Mouse (Mus musculus) NIH3T3 (cell line): ENCODE data around the gene Rragd.

Source experiments
- DNase-seq: peaks from one replicate; pipeline ENCODE4 v3.0.0-alpha.2; 2012; ENCODE audit warnings: low read depth

The Rragd gene

DNA sequence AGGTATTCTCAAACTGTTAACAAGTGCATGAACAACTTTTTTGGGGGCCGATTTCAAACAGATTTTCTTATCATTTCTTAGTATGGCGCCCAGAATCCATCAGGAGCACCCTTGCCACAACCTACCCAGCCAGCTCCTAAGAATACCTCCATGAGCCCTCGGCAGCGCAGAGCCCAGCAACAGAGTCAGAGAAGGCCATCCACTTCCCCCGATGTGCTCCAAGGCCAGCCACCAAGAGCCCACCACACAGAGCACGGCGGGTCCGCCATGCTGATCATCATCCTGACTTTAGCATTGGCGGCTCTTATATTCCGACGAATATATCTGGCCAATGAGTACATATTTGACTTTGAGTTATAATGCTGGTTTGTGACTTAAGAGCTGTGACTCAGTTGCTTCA is 66.8 kb downstream of the Rragd start:
- no peak for DNase-seq

DNA sequence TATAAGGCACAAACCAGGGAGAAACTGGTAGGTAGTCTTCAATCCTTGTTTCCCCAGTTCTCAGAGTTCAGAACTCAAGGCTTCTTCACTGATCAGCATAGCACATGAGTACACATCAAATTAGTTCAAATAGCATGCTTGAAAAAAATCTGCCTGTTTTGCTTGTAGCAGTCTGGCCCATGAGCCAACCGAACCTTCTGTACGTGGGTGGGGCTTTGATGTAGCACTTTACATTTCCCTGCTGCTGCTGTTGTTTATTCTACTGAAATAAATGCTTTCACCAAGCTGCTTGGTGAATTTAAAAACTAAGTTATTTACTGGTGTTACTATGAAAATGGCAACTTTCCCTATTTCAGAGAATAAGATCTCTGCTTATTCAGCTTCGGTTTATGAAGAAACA is 69.2 kb downstream of the Rragd start:
- DNase-seq: no peak

DNA sequence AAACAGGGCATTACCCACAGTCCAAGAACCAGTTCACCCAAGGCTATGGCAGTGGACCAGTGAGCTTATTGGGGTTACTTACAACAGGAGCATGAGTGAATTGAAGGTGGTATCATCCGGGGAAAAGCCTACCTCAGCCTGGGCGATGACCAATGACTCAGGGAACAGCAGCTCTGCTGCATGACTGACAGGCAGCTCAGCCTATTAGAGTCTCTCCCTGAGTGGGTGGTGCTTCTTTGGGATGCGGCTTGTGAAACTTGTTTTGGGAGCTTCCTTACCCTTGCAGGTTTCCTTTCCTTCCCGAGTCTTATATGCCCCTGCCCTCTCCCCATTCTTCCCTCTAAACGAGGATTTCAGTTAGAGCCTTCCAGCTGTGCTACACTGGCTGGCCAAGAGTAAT is 69.8 kb downstream of the Rragd start:
- DNase-seq: no peak

DNA sequence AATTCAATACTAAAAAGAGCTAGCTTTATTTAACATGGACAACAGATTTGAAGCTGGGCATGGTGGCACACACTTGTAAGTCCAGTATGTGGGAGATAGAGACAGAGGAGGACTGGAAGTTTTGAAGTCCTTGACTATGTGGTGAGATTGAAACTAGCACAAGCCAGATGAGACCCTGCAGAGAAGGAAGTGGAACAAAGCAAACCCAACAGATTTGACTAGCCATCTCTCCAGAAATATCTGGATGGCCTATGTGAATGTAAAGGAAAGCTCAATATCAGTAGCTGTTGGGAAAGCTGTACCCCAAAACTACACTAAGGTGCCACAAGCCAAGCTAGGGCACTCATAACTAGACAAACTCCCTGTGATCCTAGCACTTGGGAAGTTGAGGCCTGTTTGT is 71.6 kb downstream of the Rragd start:
- no peak for DNase-seq

DNA sequence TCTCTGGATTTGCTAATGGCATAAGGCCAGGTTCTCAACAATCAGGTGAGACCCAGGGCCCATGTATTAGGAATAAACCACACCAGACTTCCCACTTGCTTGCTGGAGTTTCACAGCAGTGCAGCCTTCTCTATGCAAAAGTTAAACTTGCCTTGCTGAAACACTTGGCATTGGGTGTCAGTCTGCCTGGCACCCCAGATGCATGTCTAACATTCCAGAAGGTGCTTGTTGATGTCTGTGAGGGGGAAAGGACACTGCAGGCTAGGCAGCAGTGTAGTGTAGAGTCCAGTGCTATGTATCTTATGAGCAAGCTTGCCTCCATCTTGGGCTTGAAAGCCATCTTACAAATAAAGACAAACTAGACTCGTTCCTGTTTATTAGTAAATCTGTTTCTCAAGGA is 73.5 kb downstream of the Rragd start:
- no peak for DNase-seq

DNA sequence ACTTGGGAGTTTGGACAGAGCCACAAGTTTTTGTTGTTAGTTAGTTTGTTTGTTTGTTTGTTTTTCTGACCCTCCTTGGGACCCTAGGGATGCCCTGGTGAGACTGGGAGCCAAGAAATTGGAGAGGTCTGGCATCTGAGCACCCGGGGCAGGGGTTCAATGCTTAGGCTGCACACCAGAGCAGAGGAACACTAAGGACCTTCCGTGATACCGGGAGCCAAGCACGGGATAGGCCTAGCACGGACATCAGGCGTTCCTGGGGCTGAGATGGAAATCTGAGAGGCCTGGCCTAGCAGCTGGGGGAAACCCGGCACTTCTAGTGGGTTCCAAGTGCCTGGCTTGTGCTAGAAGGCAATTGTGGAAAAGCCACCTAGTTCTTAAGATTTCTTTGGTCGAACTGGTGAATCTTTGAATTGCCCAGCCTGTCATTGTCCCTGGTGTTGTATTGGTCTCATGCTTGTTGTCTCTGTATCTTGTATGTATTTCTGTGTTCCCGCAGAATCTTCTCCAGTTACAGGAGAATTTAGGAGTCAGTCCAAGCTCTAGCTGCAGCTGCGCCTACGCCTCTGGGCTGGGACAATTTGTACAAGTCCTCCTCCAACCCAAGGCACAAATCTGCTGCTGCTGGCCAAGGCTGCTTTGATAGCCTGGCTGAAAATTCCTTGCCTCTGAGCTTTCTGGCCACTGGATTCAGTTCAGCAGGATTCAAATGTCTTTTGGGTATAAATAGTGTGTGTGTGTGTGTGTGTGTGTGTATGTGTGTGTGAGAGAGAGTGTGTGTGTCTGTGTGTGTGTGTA is 75.3 kb downstream of the Rragd start:
- DNase-seq: no peak

DNA sequence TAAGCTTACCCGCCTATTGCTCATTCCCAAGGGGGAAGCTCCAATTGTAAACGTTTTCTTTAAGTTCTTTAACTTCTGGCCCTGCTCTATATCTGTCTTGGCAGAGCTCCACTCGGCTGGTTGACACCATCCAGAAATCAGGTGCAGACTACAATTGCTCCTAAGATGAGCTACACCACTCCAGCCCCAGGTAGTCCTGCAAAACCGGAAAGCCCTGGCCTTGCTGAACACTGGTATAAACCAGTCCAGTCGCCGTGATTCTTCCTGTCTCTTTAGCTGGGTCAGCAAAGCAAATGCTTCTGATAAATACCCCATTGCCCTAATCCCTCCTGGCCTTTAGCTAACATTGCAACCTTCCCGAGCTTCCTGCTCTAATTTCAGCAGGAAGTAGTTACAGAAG is 78.3 kb downstream of the Rragd start:
- no peak for DNase-seq

DNA sequence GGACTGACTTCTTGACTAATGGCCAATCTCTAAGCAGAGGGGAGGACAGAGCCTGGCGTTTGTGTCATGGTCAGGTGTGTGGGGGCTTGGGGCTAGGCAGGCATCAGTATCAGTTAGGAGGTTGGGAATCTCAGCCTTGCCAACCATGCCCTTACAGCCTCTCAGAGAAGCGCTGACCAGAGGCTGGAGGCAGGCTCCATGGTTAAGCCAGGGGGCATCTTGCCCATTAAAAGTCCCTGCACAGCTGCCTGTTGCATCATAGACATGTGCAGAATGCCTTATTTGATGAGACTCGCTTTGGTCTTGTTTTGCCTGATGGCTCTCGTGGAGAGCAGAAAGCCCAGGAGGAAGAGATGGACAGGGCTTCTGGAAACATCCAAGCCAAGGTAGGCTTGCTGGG is 80.1 kb downstream of the Rragd start, which contains the start of gene Gabrr2:
Gene Gabrr2 (plus strand): TSS at position 19 of the 400 bp plus-strand sequence.
- DNase-seq: no peak

DNA sequence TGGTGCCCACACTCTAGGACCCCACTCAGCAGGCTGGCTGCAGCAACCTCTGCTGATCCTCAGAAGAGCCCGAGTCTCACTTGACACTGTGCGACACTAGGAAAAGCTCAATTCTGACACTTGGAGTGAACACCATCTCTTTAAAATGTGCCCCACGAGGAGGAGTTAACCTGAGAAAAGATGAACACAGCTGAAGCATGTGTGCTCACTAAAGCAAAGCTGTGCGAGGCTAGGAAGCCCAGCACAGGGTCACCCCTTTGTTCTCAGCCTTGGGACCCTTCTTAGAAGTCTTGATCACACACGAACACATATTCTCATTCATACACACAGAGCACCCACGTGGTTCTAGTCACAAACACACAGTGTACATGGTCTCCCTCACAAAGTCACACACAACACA is 82.1 kb downstream of the Rragd start:
- no peak for DNase-seq

DNA sequence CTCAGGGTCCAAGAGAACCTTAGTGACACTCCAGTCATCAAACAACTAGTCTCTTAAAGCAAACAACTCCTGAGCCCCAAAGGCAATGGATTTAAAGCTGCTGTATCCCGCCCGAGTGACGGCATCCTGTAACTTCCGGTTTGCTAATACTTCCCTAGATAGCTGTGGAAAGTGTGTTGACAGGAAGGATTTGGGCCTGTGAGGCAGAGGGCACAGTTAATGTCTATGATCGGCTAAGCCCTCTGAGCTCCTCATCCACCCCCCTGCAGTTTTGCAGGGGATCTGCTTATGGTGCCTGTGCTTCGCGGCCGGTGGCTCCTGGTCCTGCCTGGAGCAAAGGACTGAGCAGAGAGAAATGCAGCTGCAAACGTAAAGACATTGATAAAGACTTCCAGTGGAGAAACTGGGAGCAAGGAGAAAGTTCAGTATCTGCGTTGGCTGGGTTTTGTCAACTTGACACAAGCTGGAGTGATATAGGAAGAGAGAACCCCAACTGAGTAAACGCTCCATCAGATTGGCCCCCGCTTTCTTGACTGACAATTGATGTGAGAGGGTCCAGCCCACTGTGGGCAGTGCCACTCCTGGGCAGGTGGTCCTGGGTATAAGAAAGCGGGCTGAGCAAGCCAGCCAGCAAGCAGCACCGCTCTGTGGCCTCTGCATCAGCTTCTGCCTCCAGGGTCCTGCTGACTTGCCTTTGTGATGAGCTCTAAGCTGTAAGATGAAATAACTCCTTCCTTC is 83.6 kb downstream of the Rragd start:
- no peak for DNase-seq

DNA sequence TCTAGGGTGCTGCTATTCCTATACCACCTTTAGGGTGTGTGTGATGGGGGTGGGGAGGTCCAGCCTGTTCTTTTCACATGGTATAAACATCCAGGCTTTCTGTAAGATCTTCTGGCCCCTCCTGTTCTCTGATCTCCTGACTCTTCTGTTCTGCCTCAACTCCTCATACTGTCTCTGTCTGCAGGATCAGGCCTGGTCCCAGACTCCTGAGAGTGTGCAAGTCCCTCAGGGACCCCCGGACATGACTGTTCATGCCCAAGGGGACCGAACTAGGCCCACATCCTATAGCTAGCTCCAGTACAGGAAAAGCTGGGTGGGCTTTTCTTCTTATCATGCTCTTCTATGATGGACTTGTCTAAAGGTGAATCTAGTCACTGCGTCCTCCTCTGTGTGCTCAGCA is 84.5 kb downstream of the Rragd start:
- no peak for DNase-seq

DNA sequence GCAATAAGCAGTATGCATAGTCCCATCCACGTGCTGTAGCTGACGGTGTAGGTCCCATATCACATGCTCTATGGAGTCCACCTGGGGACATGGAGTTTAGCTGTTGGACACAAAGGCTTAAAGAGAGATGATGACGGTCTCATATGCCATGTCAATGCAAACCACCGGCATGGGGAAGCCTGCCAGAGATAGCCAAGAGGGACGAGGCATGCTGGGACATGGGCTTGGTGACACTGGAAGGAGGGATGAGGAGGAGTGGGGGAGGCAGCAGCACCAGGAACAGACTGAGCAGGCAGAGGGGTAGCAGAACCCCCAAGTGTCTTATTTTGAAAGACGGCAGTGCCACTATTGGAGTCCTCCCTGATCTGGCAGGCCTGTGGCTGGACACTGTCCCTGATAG is 85.0 kb downstream of the Rragd start:
- DNase-seq: no peak

DNA sequence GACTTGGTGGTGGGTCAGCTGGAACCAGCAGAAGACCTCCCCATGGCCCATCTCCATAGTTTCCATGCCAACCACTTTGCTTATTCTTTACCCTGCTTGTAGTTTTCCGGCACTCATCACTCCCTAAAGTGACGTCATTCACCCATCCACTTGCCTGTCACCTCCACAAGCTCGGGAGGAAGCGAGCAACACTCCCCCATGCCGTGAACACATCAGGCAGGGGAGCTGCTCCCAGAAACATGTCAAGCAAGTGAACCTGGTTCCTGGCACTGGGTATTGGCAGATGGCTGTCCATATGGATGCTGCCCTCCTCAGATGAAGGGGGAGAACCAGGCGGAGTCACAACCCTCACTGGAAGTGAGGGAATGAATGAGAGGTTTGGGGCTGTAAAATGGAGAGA is 86.1 kb downstream of the Rragd start:
- no peak for DNase-seq

DNA sequence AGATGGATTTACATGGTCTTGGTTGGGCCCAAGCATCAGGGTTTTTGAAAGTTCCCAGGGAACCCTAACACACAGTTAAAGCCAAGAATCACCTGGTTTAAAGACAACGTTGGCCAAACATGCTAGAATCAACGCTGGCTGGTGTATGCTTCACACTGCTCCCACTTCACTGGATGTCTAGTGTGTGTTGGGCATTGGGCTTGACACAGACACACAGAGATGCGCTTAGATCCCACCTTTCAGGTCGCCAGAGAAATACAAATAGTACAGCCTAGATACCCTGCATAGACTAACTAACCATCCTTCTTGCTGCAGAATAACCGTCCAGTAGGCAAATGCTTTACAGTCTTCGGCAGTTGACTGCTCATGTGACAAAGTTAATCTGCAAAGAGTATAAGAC is 87.5 kb downstream of the Rragd start:
- no peak for DNase-seq

DNA sequence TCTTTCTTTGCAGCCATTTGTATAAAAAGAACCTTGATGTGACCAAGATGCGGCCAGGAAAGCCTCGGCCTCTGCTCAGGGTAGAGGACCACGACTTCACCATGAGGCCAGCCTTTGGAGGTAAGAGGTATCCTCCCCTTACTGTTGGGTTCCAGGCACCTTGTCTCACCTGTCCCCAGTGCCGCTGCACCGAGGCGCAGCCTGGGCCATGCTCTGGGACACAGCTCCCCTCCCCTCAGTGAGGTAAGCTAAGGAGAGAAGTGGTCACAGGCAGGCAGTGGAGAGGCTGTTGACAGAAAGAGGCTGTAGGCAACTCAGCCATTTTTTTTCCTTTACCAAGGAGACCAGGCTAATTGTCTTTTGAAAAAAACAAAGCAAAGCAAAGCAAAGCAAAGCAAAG is 88.5 kb downstream of the Rragd start:
- no peak for DNase-seq
